Mouse (Mus musculus) forebrain, embryonic 15.5 days (tissue): ENCODE data around the gene Cc2d2a. TPM values are rescaled to one million over a fixed set of nuclear protein-coding genes. Genes with fewer than 3 reads are reported as not detected.

Experiments used
- ATAC-seq: fragments of 200-750 bp; cut with Nextera tagmentation; replicated peaks from 2 replicates; pipeline ENCODE4 v1.8.0; 2017; ENCODE audit warnings: mild to moderate bottlenecking, moderate TSS enrichment, moderate library complexity
- H3K27ac ChIP-seq: fragments of 300-500 bp; sonication (generic); replicated peaks from 2 replicates; pipeline ENCODE4 v1.5.1; 2015; ENCODE audit warnings: mild to moderate bottlenecking, inconsistent platforms
- H3K27me3 ChIP-seq: fragments of 300-500 bp; sonication (generic); 2 replicates; pipeline ENCODE4 v1.6.1; 2015; ENCODE audit warnings: inconsistent platforms
- H3K36me3 ChIP-seq: fragments of 300-500 bp; sonication (generic); 2 replicates; pipeline ENCODE4 v1.6.1; 2015; ENCODE audit warnings: mild to moderate bottlenecking, inconsistent platforms
- H3K4me1 ChIP-seq: fragments of 300-500 bp; sonication (generic); 2 replicates; pipeline ENCODE4 v1.6.1; 2015; ENCODE audit warnings: inconsistent platforms
- H3K4me2 ChIP-seq: fragments of 300-500 bp; sonication (generic); replicated peaks from 2 replicates; pipeline ENCODE4 v1.6.1; 2015; ENCODE audit warnings: mild to moderate bottlenecking, inconsistent platforms
- H3K4me3 ChIP-seq: fragments of 300-500 bp; sonication (generic); 2 replicates; pipeline ENCODE4 v1.5.1; 2015; ENCODE audit warnings: mild to moderate bottlenecking, inconsistent platforms
- H3K9ac ChIP-seq: fragments of 300-500 bp; sonication (generic); replicated peaks from 2 replicates; pipeline ENCODE4 v1.6.1; 2015; ENCODE audit warnings: mild to moderate bottlenecking, inconsistent platforms
- H3K9me3 ChIP-seq: fragments of 300-500 bp; sonication (generic); 2 replicates; pipeline ENCODE4 v1.6.1; 2016; ENCODE audit warnings: inconsistent platforms
- WGBS: fragments of 180-500 bp; shearing (Covaris S2); methylation state at CpG from one replicate; pipeline ENCODE4 v1.1.7; 2015; ENCODE audit warnings: mixed read lengths; 5-methylcytosine and 5-hydroxymethylcytosine counted together
- polyA plus RNA-seq: library from polyadenylated mRNA; unstranded; fragments of >200 nt; fragmentation: Nextera tagmentation; extraction: Ambion mirVana; gene quantifications from 2 replicates; pipeline ENCODE4 v1.2.1, GENCODE M21; 2015

Gene Cc2d2a
- polyA plus RNA-seq, 1 experiment from 2014 or later = 7.9 TPM

- Histone ChIP-seq H3K4me3 (no peak overlapping the region), H3K27ac (no peak overlapping the region), H3K4me1 (no peaks in the 10 kb centered on the region), H3K4me2 (no peak overlapping the region), H3K9me3 (no peaks in the 10 kb centered on the region), H3K27me3 (no peaks in the 10 kb centered on the region), H3K36me3 (peaks cover 21% of the 10 kb centered on the region; the same call in 1 of the 2 replicates), H3K9ac (no peak overlapping the region)
- 98% methylated on average over 1 of the region's 1 CpGs for WGBS
- ATAC-seq = no peak
Measured at GRCm38 (mm10) chr5:43744187-43744586, 82.0 kb downstream of the Cc2d2a start.

GRCm38 (mm10) chr5:43745156-43745555, 83.0 kb downstream of the Cc2d2a start:
- 70% methylated on average over 5 of the region's 5 CpGs for WGBS
- Histone ChIP-seq H3K9ac (no peak overlapping the region), H3K27me3 (no peaks in the 10 kb centered on the region), H3K4me1 (no peaks in the 10 kb centered on the region), H3K9me3 (no peaks in the 10 kb centered on the region), H3K36me3 (peaks cover 22% of the 10 kb centered on the region; the same call in 1 of the 2 replicates), H3K27ac (no peak overlapping the region), H3K4me2 (no peak overlapping the region), H3K4me3 (no peak overlapping the region)
- no peak for ATAC-seq

GRCm38 (mm10) chr5:43748039-43748438, 85.9 kb downstream of the Cc2d2a start:
- 87% methylated on average over 4 of the region's 4 CpGs for WGBS
- no peaks in the 10 kb centered on the region for H3K9me3 ChIP-seq
- H3K4me2 ChIP-seq = no peak overlapping the region
- H3K4me1 ChIP-seq = no peaks in the 10 kb centered on the region
- no peak overlapping the region for H3K9ac ChIP-seq
- H3K27ac ChIP-seq = no peak overlapping the region
- H3K4me3 ChIP-seq = no peak overlapping the region
- no peak for ATAC-seq
- peaks cover 15% of the 10 kb centered on the region; the same call in 1 of the 2 replicates for H3K36me3 ChIP-seq
- no peaks in the 10 kb centered on the region for H3K27me3 ChIP-seq

GRCm38 (mm10) chr5:43749092-43749491, 86.9 kb downstream of the Cc2d2a start:
- no peak for ATAC-seq
- WGBS = 83% methylated on average over 3 of the region's 3 CpGs
- Histone ChIP-seq H3K4me2 (no peak overlapping the region), H3K27ac (no peak overlapping the region), H3K4me1 (no peaks in the 10 kb centered on the region), H3K4me3 (no peak overlapping the region), H3K36me3 (peaks cover 11% of the 10 kb centered on the region; the same call in 1 of the 2 replicates), H3K9me3 (no peaks in the 10 kb centered on the region), H3K27me3 (no peaks in the 10 kb centered on the region), H3K9ac (no peak overlapping the region)

- peaks cover 32% of the 10 kb centered on the region for H3K36me3 ChIP-seq
- no peaks in the 10 kb centered on the region for H3K9me3 ChIP-seq
- no peak overlapping the region for H3K27ac ChIP-seq
- H3K4me1 ChIP-seq = no peaks in the 10 kb centered on the region
- ATAC-seq = no peak
- H3K27me3 ChIP-seq = no peaks in the 10 kb centered on the region
- no peak overlapping the region for H3K4me2 ChIP-seq
- H3K9ac ChIP-seq = no peak overlapping the region
- WGBS = 89% methylated on average over 3 of the region's 3 CpGs
- no peak overlapping the region for H3K4me3 ChIP-seq
Measured at GRCm38 (mm10) chr5:43770618-43771354, 108.6 kb downstream of the Cc2d2a start.

GRCm38 (mm10) chr5:43771555-43771954, 109.4 kb downstream of the Cc2d2a start:
- no peak for ATAC-seq
- H3K9me3 ChIP-seq = no peaks in the 10 kb centered on the region
- H3K4me2 ChIP-seq = no peak overlapping the region
- H3K4me3 ChIP-seq = no peak overlapping the region
- peaks cover 30% of the 10 kb centered on the region for H3K36me3 ChIP-seq
- no peak overlapping the region for H3K27ac ChIP-seq
- WGBS = 92% methylated on average over 3 of the region's 3 CpGs
- H3K4me1 ChIP-seq = peaks cover 4% of the 10 kb centered on the region
- no peak overlapping the region for H3K9ac ChIP-seq
- no peaks in the 10 kb centered on the region for H3K27me3 ChIP-seq

- Histone ChIP-seq H3K27ac (no peak overlapping the region), H3K9me3 (no peaks in the 10 kb centered on the region), H3K27me3 (no peaks in the 10 kb centered on the region), H3K4me1 (peaks cover 31% of the 10 kb centered on the region), H3K4me2 (no peak overlapping the region), H3K9ac (no peak overlapping the region), H3K36me3 (no peaks in the 10 kb centered on the region), H3K4me3 (no peak overlapping the region)
- no peak for ATAC-seq
Measured at GRCm38 (mm10) chr5:43776407-43776806, 114.3 kb downstream of the Cc2d2a start.

- Histone ChIP-seq H3K27me3 (no peaks in the 10 kb centered on the region), H3K4me2 (no peak overlapping the region), H3K9me3 (no peaks in the 10 kb centered on the region), H3K4me1 (peaks cover 31% of the 10 kb centered on the region), H3K9ac (no peak overlapping the region), H3K27ac (no peak overlapping the region), H3K36me3 (no peaks in the 10 kb centered on the region), H3K4me3 (no peak overlapping the region)
- WGBS = 39% methylated on average over 1 of the region's 1 CpGs
- ATAC-seq = no peak
Measured at GRCm38 (mm10) chr5:43776993-43777392, 114.8 kb downstream of the Cc2d2a start.

- peaks cover 38% of the 10 kb centered on the region for H3K4me1 ChIP-seq
- no peak overlapping the region for H3K4me3 ChIP-seq
- WGBS = 95% methylated on average over 3 of the region's 3 CpGs
- no peak overlapping the region for H3K4me2 ChIP-seq
- H3K36me3 ChIP-seq = no peaks in the 10 kb centered on the region
- H3K9ac ChIP-seq = no peak overlapping the region
- H3K9me3 ChIP-seq = no peaks in the 10 kb centered on the region
- ATAC-seq = no peak
- no peak overlapping the region for H3K27ac ChIP-seq
- no peaks in the 10 kb centered on the region for H3K27me3 ChIP-seq
Measured at GRCm38 (mm10) chr5:43778583-43778982, 116.4 kb downstream of the Cc2d2a start.

- H3K4me3 ChIP-seq = peak overlapping the region; percentile 96
- no peaks in the 10 kb centered on the region for H3K36me3 ChIP-seq
- ATAC-seq = peak; percentile 79
- H3K9ac ChIP-seq = peak overlapping the region; percentile 97
- peaks cover 35% of the 10 kb centered on the region for H3K4me1 ChIP-seq
- peak overlapping the region; percentile 86 for H3K4me2 ChIP-seq
- H3K27ac ChIP-seq = peak overlapping the region; percentile 98
- no peaks in the 10 kb centered on the region for H3K9me3 ChIP-seq
- WGBS = under 1% methylated on average over 61 of the region's 61 CpGs
- H3K27me3 ChIP-seq = no peaks in the 10 kb centered on the region
Measured at GRCm38 (mm10) chr5:43781423-43781976, 119.4 kb downstream of the Cc2d2a start.

- H3K4me3 ChIP-seq = peak overlapping the region; percentile 96
- H3K9me3 ChIP-seq = no peaks in the 10 kb centered on the region
- peak overlapping the region; percentile 97 for H3K9ac ChIP-seq
- 3% methylated on average over 80 of the region's 82 CpGs for WGBS
- no peaks in the 10 kb centered on the region for H3K27me3 ChIP-seq
- ATAC-seq = peak; percentile 95
- H3K27ac ChIP-seq = peak overlapping the region; percentile 98
- peaks cover 28% of the 10 kb centered on the region for H3K4me1 ChIP-seq
- peak overlapping the region; percentile 86 for H3K4me2 ChIP-seq
- no peaks in the 10 kb centered on the region for H3K36me3 ChIP-seq
Measured at GRCm38 (mm10) chr5:43781977-43782930, 120.1 kb downstream of the Cc2d2a start.

- 87% methylated on average over 2 of the region's 2 CpGs for whole genome bisulfite sequencing
- Histone ChIP-seq H3K27me3 (no peaks in the 10 kb centered on the region), H3K4me3 (no peak overlapping the region), H3K4me1 (peaks cover 23% of the 10 kb centered on the region), H3K9me3 (no peaks in the 10 kb centered on the region), H3K36me3 (no peaks in the 10 kb centered on the region), H3K9ac (no peak overlapping the region), H3K27ac (no peak overlapping the region), H3K4me2 (no peak overlapping the region)
- ATAC-seq = no peak
Measured at GRCm38 (mm10) chr5:43783996-43784395, 121.8 kb downstream of the Cc2d2a start.
